Mouse (Mus musculus): ENCODE measurements around the gene 4921504E06Rik. TPM values are rescaled to one million over a fixed set of nuclear protein-coding genes. Genes with fewer than 3 reads are reported as not detected.

The 4921504E06Rik gene
- polyA plus RNA-seq, 1 experiment, result not detected

- Histone ChIP-seq H3K27ac (ENCODE audit: control insufficient read depth, insufficient read depth, low read depth, low read length, poor library complexity) (no peak overlapping the region), H3K4me1 (ENCODE audit: control insufficient read depth, insufficient read depth, low read length) (no peaks in the 10 kb centered on the region), H3K4me3 (replicated peaks; ENCODE audit: control insufficient read depth, low read depth, low read length) (no peak overlapping the region)
- no peak for TF ChIP-seq CTCF (IDR thresholded peaks at IDR 0.05; ENCODE audit: control insufficient read depth, insufficient read depth, low read length)
- no peak for TF ChIP-seq POLR2A (IDR thresholded peaks at IDR 0.05; ENCODE audit: borderline replicate concordance, control insufficient read depth, low read depth, low read length)
- 81% methylated on average over 6 of the region's 6 CpGs for WGBS
Observed at GRCm38 (mm10) chr2:19579180-19579579, 25.5 kb upstream of the 4921504E06Rik start.

GRCm38 (mm10) chr2:19562114-19562829 lies 8.6 kb upstream of the 4921504E06Rik start:
- H3K4me1 ChIP-seq (ENCODE audit: control insufficient read depth, insufficient read depth, low read length), result no peaks in the 10 kb centered on the region
- no peak for TF ChIP-seq POLR2A (IDR thresholded peaks at IDR 0.05; ENCODE audit: borderline replicate concordance, control insufficient read depth, low read depth, low read length)
- TF ChIP-seq CTCF (IDR thresholded peaks at IDR 0.05; ENCODE audit: control insufficient read depth, insufficient read depth, low read length), result no peak
- no peak overlapping the region for H3K4me3 ChIP-seq (replicated peaks; ENCODE audit: control insufficient read depth, low read depth, low read length)
- WGBS, result 77% methylated on average over 5 of the region's 5 CpGs
- no peak overlapping the region for H3K27ac ChIP-seq (ENCODE audit: control insufficient read depth, insufficient read depth, low read depth, low read length, poor library complexity)

- H3K4me1 ChIP-seq (ENCODE audit: control insufficient read depth, insufficient read depth, low read length), result no peaks in the 10 kb centered on the region
- TF ChIP-seq CTCF (IDR thresholded peaks at IDR 0.05; ENCODE audit: control insufficient read depth, insufficient read depth, low read length) (no peak), POLR2A (IDR thresholded peaks at IDR 0.05; ENCODE audit: borderline replicate concordance, control insufficient read depth, low read depth, low read length) (no peak)
- WGBS, result 78% methylated on average over 2 of the region's 2 CpGs
- H3K4me3 ChIP-seq (replicated peaks; ENCODE audit: control insufficient read depth, low read depth, low read length), result no peak overlapping the region
- no peak overlapping the region for H3K27ac ChIP-seq (ENCODE audit: control insufficient read depth, insufficient read depth, low read depth, low read length, poor library complexity)
Observed at GRCm38 (mm10) chr2:19560654-19561053, 6.9 kb upstream of the 4921504E06Rik start.

- Histone ChIP-seq H3K4me3 (replicated peaks; ENCODE audit: control insufficient read depth, low read depth, low read length) (no peak overlapping the region), H3K27ac (ENCODE audit: control insufficient read depth, insufficient read depth, low read depth, low read length, poor library complexity) (no peak overlapping the region), H3K4me1 (ENCODE audit: control insufficient read depth, insufficient read depth, low read length) (no peaks in the 10 kb centered on the region)
- TF ChIP-seq POLR2A (IDR thresholded peaks at IDR 0.05; ENCODE audit: borderline replicate concordance, control insufficient read depth, low read depth, low read length) (no peak), CTCF (IDR thresholded peaks at IDR 0.05; ENCODE audit: control insufficient read depth, insufficient read depth, low read length) (no peak)
- 55% methylated on average over 4 of the region's 4 CpGs for WGBS
Observed at GRCm38 (mm10) chr2:19560071-19560470, 6.4 kb upstream of the 4921504E06Rik start.

GRCm38 (mm10) chr2:19551396-19551795 lies 2.3 kb downstream of the 4921504E06Rik start:
- Histone ChIP-seq H3K4me3 (replicated peaks; ENCODE audit: control insufficient read depth, low read depth, low read length) (no peak overlapping the region), H3K4me1 (ENCODE audit: control insufficient read depth, insufficient read depth, low read length) (no peaks in the 10 kb centered on the region), H3K27ac (ENCODE audit: control insufficient read depth, insufficient read depth, low read depth, low read length, poor library complexity) (no peak overlapping the region)
- TF ChIP-seq CTCF (IDR thresholded peaks at IDR 0.05; ENCODE audit: control insufficient read depth, insufficient read depth, low read length) (no peak), POLR2A (IDR thresholded peaks at IDR 0.05; ENCODE audit: borderline replicate concordance, control insufficient read depth, low read depth, low read length) (no peak)
- WGBS, result 77% methylated on average over 2 of the region's 2 CpGs

GRCm38 (mm10) chr2:19540906-19541305 lies 12.8 kb downstream of the 4921504E06Rik start:
- 82% methylated on average over 1 of the region's 1 CpGs for WGBS
- no peak for TF ChIP-seq CTCF (IDR thresholded peaks at IDR 0.05; ENCODE audit: control insufficient read depth, insufficient read depth, low read length)
- TF ChIP-seq POLR2A (IDR thresholded peaks at IDR 0.05; ENCODE audit: borderline replicate concordance, control insufficient read depth, low read depth, low read length), result no peak
- Histone ChIP-seq H3K27ac (ENCODE audit: control insufficient read depth, insufficient read depth, low read depth, low read length, poor library complexity) (no peak overlapping the region), H3K4me1 (ENCODE audit: control insufficient read depth, insufficient read depth, low read length) (no peaks in the 10 kb centered on the region), H3K4me3 (replicated peaks; ENCODE audit: control insufficient read depth, low read depth, low read length) (no peak overlapping the region)

- no peak overlapping the region for H3K4me3 ChIP-seq (replicated peaks; ENCODE audit: control insufficient read depth, low read depth, low read length)
- no peak for TF ChIP-seq POLR2A (IDR thresholded peaks at IDR 0.05; ENCODE audit: borderline replicate concordance, control insufficient read depth, low read depth, low read length)
- TF ChIP-seq CTCF (IDR thresholded peaks at IDR 0.05; ENCODE audit: control insufficient read depth, insufficient read depth, low read length), result no peak
- 69% methylated on average over 2 of the region's 2 CpGs for WGBS
Observed at GRCm38 (mm10) chr2:19529428-19529827, 24.3 kb downstream of the 4921504E06Rik start.

GRCm38 (mm10) chr2:19528797-19529196 lies 24.9 kb downstream of the 4921504E06Rik start:
- no peak for TF ChIP-seq POLR2A (IDR thresholded peaks at IDR 0.05; ENCODE audit: borderline replicate concordance, control insufficient read depth, low read depth, low read length)
- peaks cover 3% of the 10 kb centered on the region; the same call in 1 of the 2 replicates for H3K4me1 ChIP-seq (ENCODE audit: control insufficient read depth, insufficient read depth, low read length)
- no peak overlapping the region for H3K4me3 ChIP-seq (replicated peaks; ENCODE audit: control insufficient read depth, low read depth, low read length)
- H3K27ac ChIP-seq (ENCODE audit: control insufficient read depth, insufficient read depth, low read depth, low read length, poor library complexity), result no peak overlapping the region
- WGBS, result 0% methylated on average over 1 of the region's 1 CpGs

More at GRCm38 (mm10) chr2:19529428-19529827, 24.3 kb downstream of the 4921504E06Rik start:
- Histone ChIP-seq H3K27ac (ENCODE audit: control insufficient read depth, insufficient read depth, low read depth, low read length, poor library complexity) (no peak overlapping the region), H3K4me1 (ENCODE audit: control insufficient read depth, insufficient read depth, low read length) (peaks cover 3% of the 10 kb centered on the region; the same call in 1 of the 2 replicates)
